Mouse (Mus musculus) heart, adult 2 months (tissue): Measurements from ENCODE around the gene B3galt5. TPM values are rescaled to one million over a fixed set of nuclear protein-coding genes. Genes with fewer than 3 reads are reported as not detected.
A peak's percentile ranks its signal among the peaks of the same experiment; 100 is the strongest.

ENCODE experiments used
- DNase-seq, 2 experiments: peaks; one replicate each; pipeline ENCODE4 v3.0.0; 2021
- H3K27ac ChIP-seq: fragments of 200-600 bp; 2 replicates; pipeline ENCODE4 v1.8.1; 2022
- H3K27me3 ChIP-seq: fragments of 200-500 bp; 2 replicates; pipeline ENCODE4 v1.6.1; 2012; ENCODE audit warnings: mild to moderate bottlenecking, low read length, inconsistent platforms, mixed read lengths; ENCODE audit not compliant: control insufficient read depth, insufficient read depth
- H3K36me3 ChIP-seq: fragments of 200-500 bp; 2 replicates; pipeline ENCODE4 v1.6.1; 2012; ENCODE audit warnings: low read length, inconsistent platforms; ENCODE audit not compliant: control insufficient read depth, insufficient read depth
- H3K4me1 ChIP-seq: fragments of 200-500 bp; 2 replicates; pipeline ENCODE4 v1.6.1; 2011; ENCODE audit warnings: low read length; ENCODE audit not compliant: control insufficient read depth, insufficient read depth
- H3K4me3 ChIP-seq: fragments of 200-600 bp; 2 replicates; pipeline ENCODE4 v1.8.1; 2022
- H3K79me2 ChIP-seq: fragments of 200-500 bp; replicated peaks from 2 replicates; pipeline ENCODE4 v1.6.1; 2012; ENCODE audit warnings: mild to moderate bottlenecking, inconsistent platforms, low read length, moderate library complexity, mixed read lengths; ENCODE audit not compliant: control insufficient read depth, insufficient read depth
- H3K9ac ChIP-seq: fragments of 200-500 bp; 2 replicates; pipeline ENCODE4 v1.6.1; 2012; ENCODE audit warnings: low read depth, mild to moderate bottlenecking, control low read depth, inconsistent platforms, low read length, mixed read lengths
- CTCF ChIP-seq: fragments of 200-600 bp; IDR thresholded peaks from 2 replicates; pipeline ENCODE4 v1.8.1; 2022; ENCODE audit warnings: antibody characterized with exemption, mild to moderate bottlenecking, moderate library complexity
- EP300 ChIP-seq: fragments of 200-500 bp; IDR thresholded peaks from 2 replicates; pipeline ENCODE4 v1.6.1; 2011; ENCODE audit warnings: low read depth, low read length, control low read depth; ENCODE audit not compliant: insufficient read depth
- POLR2A ChIP-seq: fragments of 200-500 bp; IDR thresholded peaks from 2 replicates; pipeline ENCODE4 v1.6.1; 2011; ENCODE audit warnings: mild to moderate bottlenecking, low read depth, low read length, control low read depth; ENCODE audit not compliant: insufficient read depth
- WGBS: fragments of 180-500 bp; shearing (Covaris S2); methylation state at CpG from one replicate; pipeline ENCODE4 v1.1.7; 2018; 5-methylcytosine and 5-hydroxymethylcytosine counted together
- intact Hi-C: fragments of 180-260 bp; cut with DNase I; formaldehyde crosslinking; loops from one replicate; pipeline ENCODE4 v1.15.1; 2025
- polyA plus RNA-seq: library from polyadenylated mRNA; depleted of rRNA; stranded (reverse); fragments of >200 nt; gene quantifications from 2 replicates; pipeline ENCODE4 v1.2.3, GENCODE M21; 2012
- total RNA-seq, 2 experiments: library from RNA; stranded (reverse); gene quantifications; 2 replicates each; pipeline ENCODE4 v1.2.3; 2021

B3galt5 gene
- total and polyA plus RNA-seq, 3 experiments = not detected

GRCm38 (mm10) chr16:96222452-96222851 is 13.1 kb upstream of the B3galt5 start:
- no peak for DNase-seq
- H3K27ac ChIP-seq = peak overlapping the region; percentile 55; the same call in 1 of the 2 replicates
- TF ChIP-seq EP300 (no peak), CTCF (no peak), POLR2A (no peak)
- intact Hi-C loops = no loop called here
- H3K79me2 ChIP-seq = no peaks in the 10 kb centered on the region
- 59% methylated on average over 1 of the region's 1 CpGs for WGBS
- no peak overlapping the region for H3K9ac ChIP-seq
- H3K36me3 ChIP-seq = peaks cover 5% of the 10 kb centered on the region
- H3K4me3 ChIP-seq = no peak overlapping the region
- no peaks in the 10 kb centered on the region for H3K27me3 ChIP-seq
- H3K4me1 ChIP-seq = no peaks in the 10 kb centered on the region; the same call in 1 of the 2 replicates

GRCm38 (mm10) chr16:96228438-96228837 is 7.2 kb upstream of the B3galt5 start:
- DNase-seq = no peak
- Histone ChIP-seq H3K27me3 (no peaks in the 10 kb centered on the region), H3K36me3 (no peaks in the 10 kb centered on the region; the same call in 1 of the 2 replicates), H3K9ac (no peak overlapping the region), H3K4me3 (no peak overlapping the region), H3K27ac (0 out of 2 replicates have a peak overlapping the region, but pooled peaks have one; percentile 12), H3K79me2 (no peaks in the 10 kb centered on the region), H3K4me1 (no peaks in the 10 kb centered on the region)
- intact Hi-C loops = no loop called here
- 51% methylated on average over 13 of the region's 13 CpGs for WGBS
- no peak for TF ChIP-seq POLR2A
- no peak for TF ChIP-seq CTCF
- no peak for TF ChIP-seq EP300

- Histone ChIP-seq H3K79me2 (no peaks in the 10 kb centered on the region), H3K27ac (peak overlapping the region; percentile 12; the same call in 1 of the 2 replicates), H3K9ac (no peak overlapping the region), H3K4me1 (no peaks in the 10 kb centered on the region), H3K36me3 (no peaks in the 10 kb centered on the region; the same call in 1 of the 2 replicates), H3K27me3 (no peaks in the 10 kb centered on the region), H3K4me3 (no peak overlapping the region)
- TF ChIP-seq EP300 = peak; percentile 65
- TF ChIP-seq POLR2A = no peak
- no peak for TF ChIP-seq CTCF
- intact Hi-C loops = no loop called here
- peak; percentile 34 to 53 for DNase-seq
- WGBS = 32% methylated on average over 8 of the region's 8 CpGs
These were observed 6.5 kb upstream of the B3galt5 start for GRCm38 (mm10) chr16:96229044-96229555.

- no peaks in the 10 kb centered on the region; the same call in 1 of the 2 replicates for H3K36me3 ChIP-seq
- no peak overlapping the region for H3K9ac ChIP-seq
- peak; percentile 52 to 60 for DNase-seq
- H3K27me3 ChIP-seq = no peaks in the 10 kb centered on the region
- no peaks in the 10 kb centered on the region for H3K79me2 ChIP-seq
- no peaks in the 10 kb centered on the region for H3K4me1 ChIP-seq
- no peak overlapping the region for H3K27ac ChIP-seq
- intact Hi-C loops = loop anchor here (1.0 kb wide), 1 partner anchor 111 kb away; no protein-coding TSS in a partner anchor
- TF ChIP-seq POLR2A = no peak
- no peak for TF ChIP-seq EP300
- TF ChIP-seq CTCF = peak; percentile 90
- H3K4me3 ChIP-seq = no peak overlapping the region
- WGBS = 30% methylated on average over 11 of the region's 11 CpGs
These were observed 5.2 kb upstream of the B3galt5 start for GRCm38 (mm10) chr16:96230411-96230810.

- intact Hi-C loops = loop anchor here (1.0 kb wide), 1 partner anchor 114 kb away; no protein-coding TSS in a partner anchor
- Histone ChIP-seq H3K36me3 (no peaks in the 10 kb centered on the region; the same call in 1 of the 2 replicates), H3K9ac (no peak overlapping the region), H3K27ac (no peak overlapping the region), H3K27me3 (no peaks in the 10 kb centered on the region), H3K4me1 (no peaks in the 10 kb centered on the region), H3K79me2 (no peaks in the 10 kb centered on the region), H3K4me3 (no peak overlapping the region)
- DNase-seq = no peak
- 89% methylated on average over 4 of the region's 4 CpGs for WGBS
- TF ChIP-seq EP300 (no peak), POLR2A (no peak), CTCF (no peak)
These were observed 4.3 kb upstream of the B3galt5 start for GRCm38 (mm10) chr16:96231251-96231650.

- DNase-seq = no peak
- Histone ChIP-seq H3K4me1 (no peaks in the 10 kb centered on the region), H3K27me3 (no peaks in the 10 kb centered on the region), H3K79me2 (no peaks in the 10 kb centered on the region), H3K27ac (no peak overlapping the region), H3K36me3 (no peaks in the 10 kb centered on the region; the same call in 1 of the 2 replicates), H3K9ac (no peak overlapping the region), H3K4me3 (no peak overlapping the region)
- 77% methylated on average over 8 of the region's 8 CpGs for WGBS
- TF ChIP-seq EP300 (no peak), CTCF (no peak), POLR2A (no peak)
- intact Hi-C loops = loop anchor here (1.0 kb wide), 1 partner anchor 113 kb away; no protein-coding TSS in a partner anchor
These were observed 3.6 kb upstream of the B3galt5 start for GRCm38 (mm10) chr16:96231974-96232373.
